Mouse (Mus musculus) naive thymus-derived CD4-positive, alpha-beta T cell, adult 5 months (primary cell): ENCODE results near the gene Olfr656. TPM values are rescaled to one million over a fixed set of nuclear protein-coding genes. Genes with fewer than 3 reads are reported as not detected.

Source experiments
- polyA plus RNA-seq: library from polyadenylated mRNA; unstranded; fragments of 100-300 nt; shearing (Covaris generic); gene quantifications from one replicate; pipeline ENCODE4 v1.2.1, GENCODE M21; 2017

Gene Olfr656
- polyA plus RNA-seq, result not detected

DNA sequence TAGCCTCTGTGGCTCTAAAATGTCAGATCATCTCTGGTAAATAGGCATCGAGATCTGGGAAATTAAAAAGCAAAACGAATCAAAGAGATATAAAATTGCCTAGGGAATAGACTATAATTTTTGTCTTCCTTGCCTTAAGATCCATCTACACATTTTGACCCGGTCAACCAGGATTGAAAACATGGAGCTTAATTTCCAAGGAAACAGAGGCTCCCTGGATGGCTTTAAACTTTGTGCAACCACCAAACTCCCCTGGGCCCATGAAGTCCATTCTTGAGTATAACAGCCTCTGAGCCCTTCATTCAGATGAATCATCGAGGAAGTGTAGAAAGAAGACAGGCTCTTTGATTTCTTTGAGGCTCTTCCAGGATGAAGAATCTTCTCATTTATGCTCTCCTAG, at the start of gene Olfr656:
Olfr656 (plus strand) TSS at position 301 of the 400 bp plus-strand sequence.

DNA sequence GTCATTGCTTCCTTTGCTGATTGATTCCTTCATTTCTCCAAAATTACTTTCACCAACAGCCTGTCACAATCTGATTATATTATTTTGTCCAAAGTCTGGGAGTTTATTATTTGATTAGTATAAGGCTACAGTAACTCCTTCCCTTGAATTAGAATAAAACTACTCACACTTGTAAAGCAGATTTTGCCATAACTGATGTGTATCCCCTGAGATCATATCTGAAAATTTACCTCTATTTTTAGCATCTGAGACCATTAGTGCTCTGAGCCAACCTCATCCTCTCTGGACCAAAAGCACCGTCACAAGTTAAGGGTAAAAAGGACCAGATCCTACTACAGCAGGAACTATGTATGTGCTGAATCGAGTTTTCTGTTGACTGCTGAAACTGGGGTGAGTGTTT, 36.7 kb upstream of the Olfr656 start, which contains the start of gene Olfr653:
Olfr653 (plus strand) TSS at position 301 of the 400 bp plus-strand sequence.

DNA sequence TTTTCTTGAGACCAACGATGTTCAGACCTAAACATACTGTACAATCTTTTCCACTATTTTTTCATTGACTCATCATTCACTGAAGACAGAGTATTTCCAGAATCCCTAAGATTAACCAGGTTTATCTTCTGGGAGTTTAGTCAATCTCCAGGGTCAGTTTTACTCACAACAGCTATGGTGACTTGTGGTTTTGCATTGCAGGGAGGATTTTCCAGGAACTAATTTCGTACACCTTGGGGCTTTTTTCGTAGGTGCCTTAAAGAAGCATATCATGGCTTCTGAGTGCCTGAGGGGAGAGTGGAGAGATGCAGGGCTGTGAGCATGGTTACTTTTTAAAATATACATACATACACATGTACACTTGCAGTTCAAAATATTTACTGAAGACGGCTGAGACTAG, 27.0 kb upstream of the Olfr656 start, which contains the start of gene Olfr654:
Olfr654 (plus strand) TSS at position 301 of the 400 bp plus-strand sequence.

DNA sequence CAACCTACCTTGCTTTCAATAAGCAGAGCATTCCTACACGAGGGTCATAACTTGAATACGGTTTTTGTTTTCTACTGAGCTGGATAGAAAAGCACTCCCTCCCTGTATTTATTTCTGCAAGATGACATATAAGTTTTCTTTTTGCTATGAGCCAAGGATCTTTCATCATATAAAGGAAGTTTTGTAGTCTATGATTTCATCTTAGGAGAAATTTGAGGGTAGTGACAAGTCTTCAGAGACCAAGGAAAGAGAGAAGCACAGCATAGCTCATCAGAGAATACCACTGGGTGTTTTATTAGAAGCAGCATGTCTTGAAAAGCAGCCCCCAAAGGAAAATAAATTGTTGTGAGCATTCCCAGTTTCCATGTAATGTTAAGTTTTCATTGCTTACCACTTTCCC, 12.1 kb upstream of the Olfr656 start, which contains the start of gene Olfr655:
Olfr655 (minus strand) TSS at position 101 of the 400 bp plus-strand sequence.

DNA sequence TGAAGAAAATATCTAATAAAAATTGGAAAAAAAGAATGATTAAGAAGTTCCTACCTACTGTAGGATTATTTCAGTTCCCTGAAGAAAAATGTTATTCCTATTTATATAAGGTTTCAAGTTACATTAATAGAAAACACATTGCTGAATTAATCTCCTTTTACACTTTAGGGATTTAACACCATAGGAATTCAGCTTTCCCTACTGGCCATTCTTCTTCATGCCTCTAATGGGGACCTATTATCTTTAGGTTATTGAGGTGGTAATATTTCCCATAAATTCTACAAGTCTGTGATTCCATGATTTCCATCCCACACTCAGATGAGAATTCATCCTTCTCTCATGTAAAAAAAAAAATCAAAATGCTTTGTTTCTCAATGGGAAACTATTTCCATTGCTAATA, 10.7 kb downstream of the Olfr656 start, which contains the start of gene Olfr657:
Olfr657 (plus strand) TSS at position 301 of the 400 bp plus-strand sequence.

DNA sequence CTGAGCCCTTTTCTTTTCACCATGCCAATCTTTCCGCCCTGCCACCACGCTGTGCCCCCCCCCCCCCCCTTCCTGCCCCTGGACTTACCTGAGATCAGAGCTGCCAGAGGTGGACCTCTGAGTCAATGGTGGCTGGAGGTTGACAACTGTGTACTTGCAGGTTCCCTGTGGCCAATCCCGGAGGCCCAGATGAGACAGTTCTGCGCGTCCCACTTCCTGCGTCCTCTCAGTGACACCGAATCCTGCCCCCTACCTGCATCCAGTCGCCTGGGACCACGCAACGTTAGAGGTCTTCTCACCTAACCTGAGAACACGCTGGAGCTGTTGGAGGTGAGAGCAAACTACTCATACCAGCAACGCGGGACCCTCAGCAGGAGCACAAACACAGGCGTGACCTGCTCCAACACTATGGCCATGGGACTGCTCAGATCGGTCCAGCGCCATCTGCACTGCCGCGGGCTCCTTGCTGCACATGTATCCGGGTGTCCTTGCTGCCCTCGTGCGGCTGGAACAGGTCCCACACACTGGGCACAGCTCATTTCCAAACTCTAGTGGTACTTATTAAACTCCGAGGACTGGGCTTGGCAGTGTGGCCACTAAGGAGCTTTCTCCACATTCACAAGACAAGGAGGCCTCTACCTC, 33.2 kb downstream of the Olfr656 start, which contains the start of gene Olfr658:
Olfr658 (minus strand) TSS at position 465 of the 642 bp plus-strand sequence.

DNA sequence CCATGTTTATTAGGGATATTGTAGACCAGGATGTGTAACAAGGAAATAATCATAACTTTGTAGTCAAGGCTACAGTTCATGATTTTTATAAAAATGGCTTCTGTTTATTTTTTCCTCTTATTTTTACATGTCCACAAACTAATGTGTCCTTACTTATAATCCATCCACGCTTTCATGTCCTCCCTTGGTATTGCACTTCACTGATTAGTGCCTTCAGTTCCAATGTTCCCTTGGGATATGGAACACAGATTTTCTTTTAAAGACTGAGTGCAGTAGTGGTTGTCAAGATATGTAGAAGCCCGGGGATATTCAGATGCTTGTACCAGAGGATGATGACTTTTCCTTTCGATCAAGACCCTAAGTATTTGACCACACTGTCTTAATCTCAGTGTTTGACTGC, 52.7 kb downstream of the Olfr656 start, which contains the start of gene Olfr659:
Olfr659 (plus strand) TSS at position 301 of the 400 bp plus-strand sequence.

Other genes starting within 250 kb of the Olfr656 start
- 0.22 TPM for gene Trim30b, start 244.1 kb upstream of the Olfr656 start, polyA plus RNA-seq
- gene Trim30c, start 213.1 kb upstream of the Olfr656 start, polyA plus RNA-seq, result not detected
- gene Trim30a, start 148.8 kb upstream of the Olfr656 start, polyA plus RNA-seq, result 30.3 TPM
- gene Trim30d, start 106.1 kb upstream of the Olfr656 start, polyA plus RNA-seq, result 7.6 TPM
- gene Olfr651, start 63.8 kb upstream of the Olfr656 start, polyA plus RNA-seq, result not detected
- gene Olfr652, start 53.1 kb upstream of the Olfr656 start, polyA plus RNA-seq, result 0.10 TPM
- not detected for gene Olfr653, start 36.6 kb upstream of the Olfr656 start, polyA plus RNA-seq
- not detected for gene Olfr654, start 26.9 kb upstream of the Olfr656 start, polyA plus RNA-seq
- not detected for gene Olfr655, start 12.2 kb upstream of the Olfr656 start, polyA plus RNA-seq
- not detected for gene Olfr657, start 10.8 kb downstream of the Olfr656 start, polyA plus RNA-seq
- gene Olfr658, start 33.4 kb downstream of the Olfr656 start, polyA plus RNA-seq, result not detected
- 0.11 TPM for gene Olfr659, start 52.8 kb downstream of the Olfr656 start, polyA plus RNA-seq
- gene Olfr661, start 72.5 kb downstream of the Olfr656 start, polyA plus RNA-seq, result not detected
- gene Usp17le, start 163.5 kb downstream of the Olfr656 start, polyA plus RNA-seq, result not detected
- not detected for gene Usp17lb, start 228.6 kb downstream of the Olfr656 start, polyA plus RNA-seq
- gene Usp17la, start 243.1 kb downstream of the Olfr656 start, polyA plus RNA-seq, result not detected